Mouse (Mus musculus) embryonic facial prominence, embryonic 10.5 days (tissue): ENCODE measurements around the gene Dhx38. TPM values are rescaled to one million over a fixed set of nuclear protein-coding genes. Genes with fewer than 3 reads are reported as not detected.

Experiments used
- DNase-seq: peaks from one replicate; pipeline ENCODE4 v3.0.0-alpha.2; 2017; ENCODE audit warnings: low spot score
- H3K27ac ChIP-seq: fragments of 300-500 bp; sonication (generic); replicated peaks from 2 replicates; pipeline ENCODE4 v1.5.1; 2016; ENCODE audit warnings: mild to moderate bottlenecking
- H3K27me3 ChIP-seq: fragments of 300-500 bp; sonication (generic); replicated peaks from 2 replicates; pipeline ENCODE4 v1.6.1; 2016; ENCODE audit warnings: low read depth, mild to moderate bottlenecking; ENCODE audit not compliant: poor library complexity, severe bottlenecking
- H3K36me3 ChIP-seq: fragments of 300-500 bp; sonication (generic); replicated peaks from 2 replicates; pipeline ENCODE4 v1.6.1; 2016; ENCODE audit warnings: mild to moderate bottlenecking, moderate library complexity
- H3K4me1 ChIP-seq: fragments of 300-500 bp; sonication (generic); 2 replicates; pipeline ENCODE4 v1.6.1; 2016
- H3K4me3 ChIP-seq: fragments of 300-500 bp; sonication (generic); 2 replicates; pipeline ENCODE4 v1.5.1; 2016; ENCODE audit warnings: mild to moderate bottlenecking, moderate library complexity
- H3K9me3 ChIP-seq: fragments of 300-500 bp; sonication (generic); 2 replicates; pipeline ENCODE4 v1.6.1; 2016; ENCODE audit warnings: mild to moderate bottlenecking
- WGBS: fragments of 180-500 bp; shearing (Covaris S2); methylation state at CpG from one replicate; pipeline ENCODE4 v1.1.7; 2016; 5-methylcytosine and 5-hydroxymethylcytosine counted together
- polyA plus RNA-seq: library from polyadenylated mRNA; unstranded; fragments of >200 nt; fragmentation: Nextera tagmentation; extraction: Ambion mirVana; gene quantifications from 2 replicates; pipeline ENCODE4 v1.2.1, GENCODE M21; 2016

Gene Dhx38
- polyA plus RNA-seq, 1 experiment from 2014 or later: 40.2 TPM

DNA sequence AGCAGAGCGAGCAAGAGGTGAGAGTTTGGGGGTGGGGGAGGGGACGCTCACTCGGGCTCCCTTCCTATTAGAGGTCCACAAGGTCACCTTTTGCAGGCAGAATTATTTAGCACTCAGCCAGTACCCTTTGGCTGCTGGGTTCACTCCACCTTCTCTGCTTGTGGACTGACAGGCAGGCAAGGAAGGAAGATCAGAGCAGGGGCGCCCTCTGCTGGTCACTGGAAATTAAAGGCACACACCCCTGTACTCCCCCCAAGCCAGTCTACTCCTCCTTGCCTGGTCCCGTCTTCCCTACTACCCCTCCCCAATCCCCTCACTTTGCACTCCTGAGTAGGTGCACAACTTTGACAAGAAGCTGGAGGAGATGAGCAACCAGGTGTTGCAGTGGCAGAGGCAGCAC is 29.0 kb downstream of the Dhx38 start:
- 6% methylated on average over 5 of the region's 5 CpGs for WGBS
- H3K27me3 ChIP-seq: no peaks in the 10 kb centered on the region
- H3K4me3 ChIP-seq: peak overlapping the region; percentile 37; the same call in 1 of the 2 replicates
- no peaks in the 10 kb centered on the region for H3K9me3 ChIP-seq
- H3K27ac ChIP-seq: peak overlapping the region; percentile 31; the same call in 1 of the 2 replicates
- peaks cover 16% of the 10 kb centered on the region for H3K4me1 ChIP-seq
- peak; percentile 89 for DNase-seq
- no peaks in the 10 kb centered on the region for H3K36me3 ChIP-seq

DNA sequence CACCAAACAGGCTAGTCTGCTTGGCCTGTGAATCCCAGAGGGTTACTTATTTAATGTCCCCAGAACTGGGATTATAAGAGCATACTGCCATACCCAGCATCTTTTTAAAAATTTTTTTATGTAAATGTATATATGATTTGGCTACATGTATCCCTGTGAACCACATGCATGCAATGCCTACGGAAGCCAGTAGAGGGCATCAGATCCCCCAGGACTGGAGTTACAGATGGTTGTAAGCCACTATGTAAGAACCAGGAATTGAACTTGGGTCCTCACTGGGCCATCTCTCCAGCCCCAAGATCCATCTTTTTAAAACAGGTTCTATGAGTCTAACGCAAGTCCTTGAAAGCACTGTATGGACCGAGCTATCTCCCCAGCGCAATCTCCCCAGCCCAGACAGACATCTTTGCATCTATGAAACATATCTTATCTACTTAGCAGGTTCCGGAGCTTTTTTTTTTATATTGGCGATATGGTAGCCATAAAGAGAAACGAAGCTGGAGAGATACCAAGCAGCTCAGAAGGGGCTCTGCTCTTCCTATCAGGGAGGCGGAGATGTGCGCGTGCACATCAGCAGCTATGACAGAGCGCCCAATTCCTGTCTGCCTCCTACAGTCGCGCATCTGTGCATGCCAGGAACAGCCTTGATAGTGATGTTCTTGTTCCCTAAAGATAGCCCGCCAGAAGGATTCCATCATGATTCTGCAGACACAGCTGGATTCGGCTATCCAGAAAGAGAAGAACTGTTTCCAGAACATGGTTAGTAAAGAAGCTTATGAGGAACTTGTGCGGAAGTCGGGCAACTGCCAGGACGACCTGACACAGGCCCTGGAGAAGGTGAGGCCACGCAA is 30.3 kb downstream of the Dhx38 start:
- Histone ChIP-seq H3K27ac (no peak overlapping the region), H3K36me3 (no peaks in the 10 kb centered on the region), H3K4me3 (no peak overlapping the region), H3K27me3 (no peaks in the 10 kb centered on the region), H3K9me3 (no peaks in the 10 kb centered on the region), H3K4me1 (peaks cover 19% of the 10 kb centered on the region)
- peak; percentile 60 for DNase-seq
- WGBS: 88% methylated on average over 19 of the region's 19 CpGs

DNA sequence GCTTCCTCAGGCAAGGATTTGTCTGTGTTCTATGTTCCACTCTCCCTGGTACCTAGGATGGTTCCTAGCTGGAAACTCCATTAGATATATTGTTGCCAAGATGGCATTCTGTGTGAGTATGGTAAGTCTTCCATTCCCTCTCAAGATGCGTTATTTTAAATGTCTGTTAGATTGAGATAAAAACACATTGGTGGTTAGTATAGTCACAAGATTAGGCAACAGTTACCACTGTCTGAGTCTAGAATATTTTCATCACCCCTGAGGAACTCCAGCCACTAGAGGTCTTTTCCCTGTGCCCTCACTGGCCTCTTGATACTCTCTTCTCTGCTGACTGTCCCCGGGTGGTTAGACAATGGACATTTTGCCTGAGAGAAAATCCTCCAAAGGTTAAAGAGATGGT is 41.7 kb downstream of the Dhx38 start:
- whole genome bisulfite sequencing: 81% methylated on average over 2 of the region's 2 CpGs
- Histone ChIP-seq H3K9me3 (no peaks in the 10 kb centered on the region; the same call in 1 of the 2 replicates), H3K27ac (no peak overlapping the region), H3K4me1 (no peaks in the 10 kb centered on the region; the same call in 1 of the 2 replicates), H3K36me3 (no peaks in the 10 kb centered on the region), H3K4me3 (no peak overlapping the region), H3K27me3 (no peaks in the 10 kb centered on the region)
- no peak for DNase-seq

DNA sequence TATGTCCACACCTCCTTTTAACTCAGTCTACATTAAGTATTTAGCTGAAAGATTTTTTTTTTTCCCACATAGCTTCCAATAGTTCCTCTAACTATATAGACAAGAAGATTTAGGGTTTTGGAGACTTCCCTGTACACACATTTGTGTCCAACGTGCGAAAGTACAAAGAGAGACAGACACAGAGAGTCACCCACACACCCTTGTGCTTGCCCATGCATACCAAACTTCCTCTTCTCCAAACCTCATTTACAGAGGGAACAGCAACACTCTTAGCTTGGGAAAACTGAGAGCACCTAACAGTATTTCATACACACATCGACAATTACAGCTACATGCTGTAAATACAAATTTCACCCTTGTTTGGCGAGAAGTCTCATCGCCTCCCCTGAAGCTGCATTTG is 60.1 kb downstream of the Dhx38 start:
- Histone ChIP-seq H3K36me3 (no peaks in the 10 kb centered on the region), H3K27me3 (no peaks in the 10 kb centered on the region), H3K4me3 (no peak overlapping the region), H3K27ac (no peak overlapping the region), H3K4me1 (no peaks in the 10 kb centered on the region), H3K9me3 (no peaks in the 10 kb centered on the region)
- 93% methylated on average over 5 of the region's 5 CpGs for WGBS
- no peak for DNase-seq

DNA sequence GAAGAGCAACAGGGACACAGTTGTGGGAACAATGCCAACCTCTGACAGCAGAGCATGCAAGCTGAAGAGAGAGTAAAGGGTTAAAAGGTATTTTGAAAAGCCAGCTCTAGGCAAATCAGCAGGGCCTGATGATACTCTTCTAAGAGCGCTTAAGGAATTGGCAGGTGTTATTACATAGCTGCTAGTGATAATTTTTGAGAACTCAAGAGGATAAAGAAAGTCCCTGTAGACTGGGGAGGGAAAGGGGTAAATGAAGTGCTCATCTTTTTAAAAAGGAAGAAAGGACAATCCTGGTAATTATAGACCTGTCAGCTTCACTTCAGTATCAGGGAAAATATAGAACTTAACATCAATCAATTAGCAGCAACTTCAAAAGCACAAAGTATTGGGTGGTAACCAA is 62.1 kb downstream of the Dhx38 start:
- Histone ChIP-seq H3K27me3 (no peaks in the 10 kb centered on the region), H3K4me1 (peaks cover 2% of the 10 kb centered on the region; the same call in 1 of the 2 replicates), H3K9me3 (no peaks in the 10 kb centered on the region), H3K36me3 (no peaks in the 10 kb centered on the region), H3K27ac (no peak overlapping the region), H3K4me3 (no peak overlapping the region)
- DNase-seq: no peak
- 61% methylated on average over 1 of the region's 1 CpGs for WGBS

DNA sequence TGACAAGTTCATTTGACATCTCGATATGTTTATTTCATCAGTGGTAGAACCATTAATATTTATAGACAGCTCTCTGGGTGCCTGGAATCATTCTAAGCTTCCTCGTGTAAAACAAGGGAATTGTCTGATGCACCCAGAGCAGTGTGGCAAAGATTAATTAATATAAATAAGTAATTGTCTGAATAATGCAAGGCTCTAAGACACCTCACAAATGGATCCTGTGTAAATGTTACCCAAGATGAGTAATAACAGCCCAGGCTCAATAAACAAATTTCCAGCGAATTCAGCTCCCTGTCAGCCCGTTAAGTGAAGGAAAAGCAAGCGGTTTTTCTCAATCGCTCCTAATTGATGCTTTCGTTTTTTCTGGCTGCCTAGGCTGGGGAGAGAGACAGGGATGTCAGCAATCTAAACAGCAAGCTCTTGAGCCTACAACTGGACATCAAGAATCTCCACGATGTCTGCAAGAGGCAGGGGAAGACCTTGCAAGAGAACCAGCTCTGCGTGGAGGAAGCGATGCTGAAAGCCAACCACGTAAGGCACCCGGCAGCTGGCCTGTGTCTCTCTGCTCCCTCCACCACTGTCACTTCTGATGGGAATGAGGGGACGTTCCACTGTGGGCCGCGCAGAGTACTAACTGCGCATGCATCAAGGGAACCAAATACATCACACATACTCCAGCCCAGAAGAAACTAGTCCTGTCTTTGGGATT is 66.5 kb downstream of the Dhx38 start:
- WGBS: 87% methylated on average over 16 of the region's 16 CpGs

More for the DNA sequence above, 66.5 kb downstream of the Dhx38 start:
- Histone ChIP-seq H3K4me3 (no peak overlapping the region), H3K9me3 (no peaks in the 10 kb centered on the region), H3K36me3 (no peaks in the 10 kb centered on the region), H3K27me3 (no peaks in the 10 kb centered on the region), H3K4me1 (peaks cover 7% of the 10 kb centered on the region; the same call in 1 of the 2 replicates), H3K27ac (no peak overlapping the region)
- no peak for DNase-seq

Other genes with a start within 250 kb of the Dhx38 start
- 0.16 and 0.19 TPM in 2 replicates for gene Pmfbp1, start 71.8 kb downstream of the Dhx38 start, polyA plus RNA-seq
- 28.3 and 29.2 TPM in 2 replicates for gene Txnl4b, start within 50 bp of the Dhx38 start, polyA plus RNA-seq
- 0.94 and 1.1 TPM in 2 replicates for gene Hp, start 13.3 kb upstream of the Dhx38 start, polyA plus RNA-seq
- gene Dhodh, start 42.8 kb upstream of the Dhx38 start, polyA plus RNA-seq: 54.5 and 56.7 TPM in 2 replicates
- 0.10 and 0.12 TPM in 2 replicates for gene Pkd1l3, start 48.7 kb upstream of the Dhx38 start, polyA plus RNA-seq
- 141 and 149 TPM in 2 replicates for gene Ist1, start 127.4 kb upstream of the Dhx38 start, polyA plus RNA-seq
- 37.0 and 38.2 TPM in 2 replicates for gene Zfp821, start 139.7 kb upstream of the Dhx38 start, polyA plus RNA-seq
- 8.3 and 9.6 TPM in 2 replicates for gene Atxn1l, start 171.9 kb upstream of the Dhx38 start, polyA plus RNA-seq
- 48.4 and 52.9 TPM in 2 replicates for gene Ap1g1, start 212.7 kb upstream of the Dhx38 start, polyA plus RNA-seq